Mouse (Mus musculus) left cerebral cortex, postnatal 25 days (tissue): ENCODE results near the gene Ubiad1. TPM values are rescaled to one million over a fixed set of nuclear protein-coding genes. Genes with fewer than 3 reads are reported as not detected.
A peak's percentile ranks its signal among the peaks of the same experiment; 100 is the strongest.

Experiments used
- DNase-seq, 2 experiments: peaks; one replicate each; pipeline ENCODE4 v3.0.0; 2022; ENCODE audit warnings: low spot score in 2 of 2, mixed read lengths in 1 of 2
- intact Hi-C: fragments of 180-260 bp; cut with DNase I; formaldehyde crosslinking; loops from one replicate; pipeline ENCODE4 v1.15.1; 2025
- total RNA-seq, 2 experiments: library from RNA; stranded (reverse); gene quantifications; 2 replicates each; pipeline ENCODE4 v1.2.3; 2021

The Ubiad1 gene
- total RNA-seq, 2 experiments from 2014 or later = 8.9 to 9.1 TPM

- intact Hi-C loops = no loop called here
- no peak for DNase-seq
These were observed 27.0 kb downstream of the Ubiad1 start for GRCm38 (mm10) chr4:148417559-148417958.

- DNase-seq = no peak
- intact Hi-C loops = no loop called here
These were observed 27.5 kb downstream of the Ubiad1 start for GRCm38 (mm10) chr4:148417074-148417526.

- intact Hi-C loops = no loop called here
- no peak for DNase-seq
These were observed 29.0 kb downstream of the Ubiad1 start for GRCm38 (mm10) chr4:148415575-148415974.

- intact Hi-C loops = no loop called here
- no peak for DNase-seq
These were observed 36.2 kb downstream of the Ubiad1 start for GRCm38 (mm10) chr4:148408256-148408975.

GRCm38 (mm10) chr4:148405255-148405788, 39.2 kb downstream of the Ubiad1 start:
- intact Hi-C loops = no loop called here
- DNase-seq = no peak

GRCm38 (mm10) chr4:148404748-148405147, 39.8 kb downstream of the Ubiad1 start:
- intact Hi-C loops = no loop called here
- no peak for DNase-seq

- DNase-seq = no peak
- intact Hi-C loops = no loop called here
These were observed 41.2 kb downstream of the Ubiad1 start for GRCm38 (mm10) chr4:148403402-148403801.

GRCm38 (mm10) chr4:148399437-148400094, 45.0 kb downstream of the Ubiad1 start:
- no peak for DNase-seq
- intact Hi-C loops = loop anchor here (5.0 kb wide), 1 partner anchor 112 kb away; the partner anchor contains the start of gene Disp3

- DNase-seq = no peak
- intact Hi-C loops = loop anchor here (5.0 kb wide), 1 partner anchor 110 kb away; the partner anchor contains the start of gene Disp3
These were observed 46.9 kb downstream of the Ubiad1 start for GRCm38 (mm10) chr4:148397531-148398287.

- intact Hi-C loops = loop anchor here (5.0 kb wide), 1 partner anchor 110 kb away; the partner anchor contains the start of gene Disp3
- peak in 1 of 2 experiments; percentile 35 for DNase-seq
These were observed 47.5 kb downstream of the Ubiad1 start for GRCm38 (mm10) chr4:148397113-148397512.

GRCm38 (mm10) chr4:148395875-148396274, 48.7 kb downstream of the Ubiad1 start:
- intact Hi-C loops = loop anchor here (5.0 kb wide), 1 partner anchor 109 kb away; the partner anchor contains the start of gene Disp3
- no peak for DNase-seq

- intact Hi-C loops = loop anchor here (5.0 kb wide), 1 partner anchor 108 kb away; the partner anchor contains the start of gene Disp3
These were observed 49.4 kb downstream of the Ubiad1 start for GRCm38 (mm10) chr4:148395198-148395597.

GRCm38 (mm10) chr4:148391714-148392310, 52.8 kb downstream of the Ubiad1 start:
- DNase-seq = no peak
- intact Hi-C loops = no loop called here

More at GRCm38 (mm10) chr4:148395198-148395597, 49.4 kb downstream of the Ubiad1 start:
- DNase-seq = no peak

GRCm38 (mm10) chr4:148389635-148390034, 54.9 kb downstream of the Ubiad1 start:
- DNase-seq = no peak
- intact Hi-C loops = no loop called here

GRCm38 (mm10) chr4:148389047-148389446, 55.5 kb downstream of the Ubiad1 start:
- intact Hi-C loops = no loop called here
- no peak for DNase-seq

GRCm38 (mm10) chr4:148385269-148385668, 59.3 kb downstream of the Ubiad1 start:
- intact Hi-C loops = no loop called here
- DNase-seq = no peak
